Mouse (Mus musculus) mesoderm, embryonic 11.5 days (tissue): ENCODE measurements at regions not wholly inside any gene's neighbourhood (a gene's known extent, or its start where the extent isn't known, plus 50 kb on each side); places are given as distances from the start of the nearest gene placed in this dataset.

Source experiments
- DNase-seq: peaks from one replicate; pipeline ENCODE4 v3.0.0-alpha.2; 2012; ENCODE audit warnings: low read depth, low spot score

- DNase-seq: no peak
These were observed 149.8 kb upstream of the Zpld1 start for GRCm38 (mm10) chr16:55447581-55447980.

- DNase-seq: peak; percentile 22
These were observed 145.2 kb upstream of the Zpld1 start for GRCm38 (mm10) chr16:55442821-55443581.

GRCm38 (mm10) chr16:55435139-55435968, 137.6 kb upstream of the Zpld1 start:
- no peak for DNase-seq

- no peak for DNase-seq
These were observed 124.0 kb upstream of the Zpld1 start for GRCm38 (mm10) chr16:55421569-55422342.

GRCm38 (mm10) chr16:55420876-55421568, 123.2 kb upstream of the Zpld1 start:
- DNase-seq: no peak

GRCm38 (mm10) chr16:55418871-55419270, 121.1 kb upstream of the Zpld1 start:
- no peak for DNase-seq

DNA sequence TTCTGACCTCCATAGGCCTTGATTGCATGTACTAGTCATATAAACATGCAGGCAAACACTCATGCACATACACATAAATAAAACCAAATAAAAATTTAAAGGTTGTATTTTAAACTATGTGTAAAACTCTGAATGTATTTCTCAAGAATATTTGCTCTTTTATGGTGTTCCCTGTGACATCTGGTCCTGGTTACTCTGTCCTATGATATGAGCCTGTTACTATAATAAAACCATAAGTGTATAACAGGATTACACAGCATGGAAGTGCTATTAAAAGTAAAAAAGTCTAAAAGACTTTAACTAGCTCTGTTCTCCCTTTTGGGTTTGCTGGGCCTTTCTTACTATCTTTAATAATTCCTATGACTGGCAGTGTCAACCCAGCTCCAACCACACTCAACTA, 103.0 kb upstream of the Zpld1 start:
- no peak for DNase-seq

GRCm38 (mm10) chr16:55394864-55395263, 97.1 kb upstream of the Zpld1 start:
- no peak for DNase-seq

DNA sequence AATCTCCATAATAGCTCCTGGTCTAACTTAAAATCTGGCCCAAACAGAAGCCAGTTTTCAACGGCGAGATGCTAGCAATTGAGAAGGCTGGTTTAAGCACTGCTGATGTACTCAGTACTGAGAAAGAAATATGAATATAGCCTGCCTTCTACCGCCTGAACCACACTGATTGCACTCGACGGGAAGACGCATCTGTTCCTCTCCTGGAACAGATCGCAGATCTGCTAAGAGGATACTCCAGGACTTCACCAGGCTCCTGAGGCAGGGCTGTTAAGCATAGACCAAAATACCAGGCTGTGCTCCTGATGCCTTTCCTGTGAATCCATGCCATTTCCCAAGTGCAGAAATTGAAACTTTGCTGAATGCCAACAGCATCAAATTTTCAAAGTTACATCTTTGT, 92.6 kb upstream of the Zpld1 start:
- DNase-seq: no peak

DNA sequence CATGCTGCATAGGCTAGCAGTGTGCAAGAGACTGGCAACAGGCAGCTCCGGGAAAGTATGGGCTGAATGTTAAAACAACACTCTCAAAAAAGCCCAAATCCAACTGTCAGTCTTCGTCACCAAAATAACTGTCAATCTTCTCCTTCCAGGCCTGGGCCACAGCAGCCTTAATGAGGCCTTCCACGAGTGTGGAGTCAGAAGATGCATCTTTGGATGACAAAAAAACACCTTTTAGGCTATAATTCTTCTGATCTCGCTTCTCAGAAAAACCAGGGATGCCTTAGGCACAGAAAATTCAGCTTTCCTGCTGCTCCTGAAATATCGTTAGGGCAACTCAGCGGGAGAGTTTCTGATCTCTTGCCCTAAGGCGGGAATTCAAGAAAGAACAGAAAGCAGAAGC, 82.2 kb upstream of the Zpld1 start:
- DNase-seq: no peak

DNA sequence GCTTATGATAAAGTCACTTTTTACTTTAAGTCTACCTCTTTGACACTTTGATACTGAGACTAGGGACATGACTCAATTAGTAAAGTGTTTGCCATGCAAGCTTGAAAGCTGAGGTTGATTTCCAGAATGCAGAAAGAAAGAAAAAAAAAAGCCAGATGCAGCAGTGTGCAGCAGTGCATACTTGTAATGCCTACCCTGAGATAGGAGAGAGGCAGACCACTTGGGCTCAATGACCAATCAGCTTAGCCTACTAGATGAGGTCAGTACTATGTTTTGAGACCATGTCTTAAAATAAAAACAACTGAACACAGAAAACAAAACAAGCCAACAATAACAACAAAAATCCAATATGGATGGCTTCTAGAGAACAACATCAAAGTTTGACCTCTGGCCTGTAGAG, 81.4 kb upstream of the Zpld1 start:
- no peak for DNase-seq

- peak; percentile 19 for DNase-seq
These were observed 80.9 kb upstream of the Zpld1 start for GRCm38 (mm10) chr16:55378701-55379100.

DNA sequence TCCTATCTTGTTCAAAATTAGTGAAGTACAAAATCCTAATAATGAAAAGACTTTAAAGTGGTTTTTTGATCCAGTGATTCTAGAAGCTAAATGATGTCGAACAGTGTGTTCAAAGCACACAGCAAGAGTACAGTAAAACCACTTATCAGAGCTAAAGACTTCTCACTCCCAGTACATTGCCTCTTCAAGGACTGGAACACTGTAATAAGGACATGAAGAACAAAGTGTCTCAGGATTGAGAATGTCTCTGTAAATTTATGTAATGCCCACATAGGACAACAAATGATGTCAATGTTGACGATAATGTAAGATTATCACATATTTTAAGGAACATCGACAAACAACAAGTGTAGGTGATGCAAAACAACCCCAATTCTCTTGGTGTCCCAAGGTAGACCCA, 78.1 kb upstream of the Zpld1 start:
- no peak for DNase-seq

DNA sequence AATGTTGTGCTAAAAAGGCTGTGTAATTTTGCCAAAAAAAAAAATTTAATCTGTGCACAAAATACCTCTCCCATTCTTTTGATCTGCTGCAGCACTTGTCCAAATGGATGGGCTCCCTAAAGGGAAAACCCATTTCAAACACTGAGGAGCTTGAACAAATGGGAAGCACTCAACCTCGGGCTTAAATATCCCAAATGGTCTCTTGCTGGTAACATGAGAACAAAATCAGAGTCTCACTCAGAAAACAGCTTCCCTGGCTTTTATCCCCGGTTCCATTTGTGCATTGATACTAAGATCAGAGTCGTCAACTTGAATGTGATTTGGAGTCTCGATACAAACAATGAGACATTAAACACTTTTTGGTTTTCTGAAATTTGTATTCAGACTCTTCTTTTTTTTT, 59.9 kb upstream of the Zpld1 start:
- DNase-seq: peak; percentile 4

DNA sequence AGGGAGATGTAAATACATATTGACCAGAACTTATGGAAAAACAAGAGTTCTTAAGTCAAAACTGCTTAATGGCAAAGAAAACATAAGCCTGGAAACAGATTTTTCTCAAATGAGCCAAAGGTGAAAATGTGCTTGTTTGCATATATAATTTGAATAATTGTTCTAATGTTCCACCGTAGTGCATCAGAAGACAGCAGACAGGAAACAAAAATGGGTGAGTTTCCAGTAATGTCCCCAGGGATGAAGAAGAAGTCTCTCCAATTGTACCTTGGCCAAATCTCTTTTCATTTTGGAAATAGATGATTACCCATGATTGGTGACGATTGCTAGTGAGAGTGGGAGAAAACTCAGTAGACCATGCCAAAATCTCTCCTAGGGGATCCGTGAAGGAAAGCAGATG, 58.3 kb upstream of the Zpld1 start:
- no peak for DNase-seq
